Mouse (Mus musculus) testis, postnatal 14 days (tissue): Measurements from ENCODE around the gene A930017K11Rik.

Experiments used
- DNase-seq: peaks from one replicate; pipeline ENCODE4 v3.0.0; 2021; ENCODE audit warnings: low spot score

Gene A930017K11Rik

GRCm38 (mm10) chr17:25951803-25952623, at the start of gene A930017K11Rik:
Gene A930017K11Rik, minus strand, starts transcription at chr17:25952565.
- DNase-seq = no peak

DNA sequence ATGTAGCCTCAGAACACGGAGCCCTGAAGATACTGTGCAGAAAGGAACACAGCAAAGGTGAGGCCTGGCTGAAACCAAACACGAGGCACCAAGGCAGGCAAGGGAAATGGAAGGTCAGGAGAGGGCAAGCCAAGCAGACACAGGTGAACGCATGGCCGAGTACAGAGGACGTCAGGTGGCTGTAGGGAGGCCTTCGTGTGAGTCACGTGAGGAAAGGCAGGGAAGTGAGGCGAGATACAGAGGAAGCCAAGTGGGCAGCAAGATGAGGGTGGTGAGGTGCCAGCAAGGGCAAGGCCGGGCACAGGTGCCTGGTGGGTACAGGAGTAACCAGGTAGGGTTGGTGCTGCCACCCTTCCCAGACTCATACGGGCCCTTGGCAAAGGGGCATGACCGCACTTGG, 46.1 kb upstream of the A930017K11Rik start:
- DNase-seq = no peak

- DNase-seq = no peak
These were observed 41.1 kb upstream of the A930017K11Rik start for GRCm38 (mm10) chr17:25993489-25993888.

DNA sequence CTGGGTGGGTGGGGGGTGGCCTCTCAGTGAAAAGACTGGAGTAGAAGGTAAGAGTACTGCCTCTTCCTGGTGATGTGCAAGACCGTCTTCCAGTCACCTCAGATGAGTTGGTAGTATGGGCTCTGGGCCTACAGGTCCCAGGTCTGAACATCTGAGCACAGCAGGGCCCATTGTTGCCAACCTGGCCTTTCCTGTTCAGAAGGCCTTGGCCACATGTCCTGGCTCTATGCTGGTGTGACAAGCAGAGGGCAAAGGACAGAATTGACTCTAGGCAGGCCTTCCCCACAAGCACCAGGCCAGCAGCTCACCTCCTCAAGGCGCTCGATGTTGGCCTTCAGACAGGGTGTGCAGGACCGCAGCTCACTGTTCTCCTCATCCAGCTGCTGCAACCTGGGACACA, 39.9 kb upstream of the A930017K11Rik start:
- no peak for DNase-seq

DNA sequence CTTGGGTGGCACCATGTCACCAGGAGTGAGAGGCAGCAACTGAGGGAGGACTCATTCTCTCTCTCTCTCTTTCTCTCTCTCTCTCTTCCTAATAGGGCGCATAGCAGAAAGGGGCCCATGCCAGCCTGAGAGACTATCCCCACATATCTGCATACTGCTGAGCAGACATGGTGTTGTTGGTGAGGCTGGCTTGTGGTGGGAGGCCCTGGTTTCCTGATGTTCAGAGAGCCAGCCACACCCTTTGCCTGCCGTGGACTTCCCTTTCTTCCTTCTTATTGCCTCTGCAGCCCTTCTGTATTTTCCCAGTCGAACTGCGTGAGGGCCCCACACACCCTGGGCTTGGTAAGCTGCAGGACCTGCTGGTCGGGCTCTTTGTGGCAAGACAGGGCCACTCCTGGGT, 38.0 kb upstream of the A930017K11Rik start:
- no peak for DNase-seq

DNA sequence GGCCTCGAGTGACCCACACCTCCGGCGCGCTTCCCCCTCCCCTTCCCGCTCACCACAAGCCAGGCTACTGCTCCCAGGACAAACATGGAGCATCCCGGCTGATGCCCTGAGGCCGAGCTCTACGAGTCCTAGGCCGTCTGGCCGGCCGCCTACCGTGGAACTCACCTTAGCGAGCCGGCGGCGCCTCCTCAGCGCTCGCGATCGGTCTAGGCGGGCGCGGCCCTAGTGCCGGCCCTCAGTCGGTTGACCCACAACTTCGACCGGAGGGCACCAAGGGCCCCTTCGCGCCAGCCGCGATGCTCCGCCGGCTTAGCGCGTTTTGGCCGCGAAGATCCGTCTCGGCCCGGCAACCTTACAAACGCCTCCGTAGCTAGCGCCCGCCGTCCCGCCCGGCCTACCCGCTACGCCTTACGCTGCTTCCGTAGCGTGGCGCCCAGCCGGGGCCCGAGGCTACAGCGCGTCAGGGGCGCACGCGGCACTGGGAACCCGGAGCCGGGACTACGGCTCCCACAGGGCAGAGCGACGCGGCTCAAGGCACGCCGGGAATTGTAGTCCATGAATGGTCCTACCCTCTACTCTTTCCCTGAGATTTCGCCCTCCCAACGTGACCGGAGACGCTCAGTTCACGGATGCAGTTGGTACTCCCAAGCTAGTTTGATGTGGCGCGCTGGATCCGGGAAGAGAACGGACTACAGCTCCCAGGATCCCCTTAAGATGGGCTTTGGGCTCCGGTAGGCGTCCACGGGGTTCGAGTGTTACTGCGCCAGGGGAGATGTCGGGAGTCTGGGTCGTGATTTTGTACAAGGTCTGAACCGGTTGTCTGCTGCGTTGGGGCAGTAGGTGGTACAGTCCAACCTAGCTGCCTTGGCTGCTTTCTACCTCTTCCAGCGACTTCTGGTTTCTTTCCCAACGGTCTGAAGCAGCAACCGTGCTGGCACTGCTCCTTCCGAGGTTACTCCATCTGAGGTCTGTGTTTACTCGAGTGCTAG, 33.2 kb upstream of the A930017K11Rik start, which contains the start of gene Capn15:
Gene Capn15 (minus strand): TSS at position 491 of the 989 bp plus-strand sequence.
- peak; percentile 95 for DNase-seq

- no peak for DNase-seq
These were observed 32.4 kb upstream of the A930017K11Rik start for GRCm38 (mm10) chr17:25984556-25985305.

DNA sequence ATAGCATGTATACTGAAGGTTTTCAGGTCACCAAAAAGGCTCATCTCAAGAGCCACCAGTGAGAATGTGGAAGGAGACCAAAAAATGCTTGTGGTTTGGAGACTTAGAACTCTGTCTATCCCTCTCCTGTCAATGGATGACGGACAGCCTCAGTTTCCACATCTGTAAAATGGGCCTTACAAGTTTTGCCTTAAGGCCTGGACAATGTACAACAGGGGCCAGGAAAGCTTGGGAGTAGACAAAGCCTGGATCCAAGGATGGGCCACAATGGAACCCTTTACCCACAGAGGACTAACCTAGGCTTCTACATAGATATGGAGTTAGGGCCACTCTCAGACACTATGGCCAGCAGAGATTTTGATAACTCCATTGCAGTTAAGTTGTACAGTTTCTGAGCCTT, 31.7 kb upstream of the A930017K11Rik start:
- no peak for DNase-seq

DNA sequence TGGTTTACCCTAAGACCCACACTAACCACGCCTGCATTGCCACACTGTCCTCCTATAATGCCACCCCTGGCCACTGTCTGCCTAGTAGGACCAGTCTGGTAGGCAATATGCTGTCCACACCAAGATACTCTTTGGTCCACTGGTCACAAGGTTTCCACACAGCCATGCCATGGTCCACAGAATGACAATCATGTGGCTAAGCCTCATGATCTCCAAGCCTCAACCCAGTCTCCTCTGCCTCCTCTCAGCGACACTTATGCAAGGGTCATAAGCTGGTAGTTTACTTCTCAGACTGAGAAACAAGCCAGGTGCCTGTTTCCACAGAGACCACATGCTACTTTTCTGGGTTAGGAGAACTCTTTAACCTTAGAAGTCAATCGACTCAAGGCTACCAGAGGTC, 30.5 kb upstream of the A930017K11Rik start:
- DNase-seq = no peak

GRCm38 (mm10) chr17:25980854-25981253, 28.5 kb upstream of the A930017K11Rik start:
- no peak for DNase-seq

GRCm38 (mm10) chr17:25979829-25980738, 27.7 kb upstream of the A930017K11Rik start:
- no peak for DNase-seq

DNA sequence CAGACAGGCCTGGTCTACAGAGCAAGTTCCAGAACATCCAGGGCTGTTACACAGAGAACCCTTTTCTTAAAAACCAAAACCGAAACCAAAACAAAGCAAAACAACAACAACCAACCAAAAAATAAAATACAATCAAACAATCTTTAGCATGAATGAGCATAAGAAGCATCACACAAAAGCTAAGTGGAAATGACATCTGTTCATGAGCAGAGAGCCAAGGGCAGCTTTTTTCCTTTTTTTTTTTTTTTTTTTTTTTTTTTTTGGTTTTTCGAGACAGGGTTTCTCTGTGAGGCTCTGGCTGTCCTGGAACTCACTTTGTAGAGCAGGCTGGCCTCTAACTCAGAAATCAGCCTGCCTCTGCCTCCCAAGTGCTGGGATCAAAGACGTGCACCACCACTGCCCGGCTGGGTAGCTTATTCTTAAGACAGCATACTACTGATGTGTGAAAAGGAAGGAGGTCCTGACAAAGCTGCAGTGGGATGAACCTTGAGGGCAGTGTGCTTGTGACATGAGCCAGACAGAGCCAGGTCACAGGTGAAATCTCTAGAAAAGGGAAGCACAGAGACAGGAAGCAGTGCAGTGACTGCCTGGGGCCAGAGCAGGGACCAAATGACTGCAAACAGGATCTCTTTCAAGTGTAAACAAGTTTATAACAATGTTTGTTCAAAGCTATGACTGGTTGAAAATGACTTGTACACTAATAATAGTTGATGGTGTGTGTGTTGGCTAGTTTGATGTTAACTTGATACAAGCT, 18.8 kb upstream of the A930017K11Rik start:
- DNase-seq = no peak

DNA sequence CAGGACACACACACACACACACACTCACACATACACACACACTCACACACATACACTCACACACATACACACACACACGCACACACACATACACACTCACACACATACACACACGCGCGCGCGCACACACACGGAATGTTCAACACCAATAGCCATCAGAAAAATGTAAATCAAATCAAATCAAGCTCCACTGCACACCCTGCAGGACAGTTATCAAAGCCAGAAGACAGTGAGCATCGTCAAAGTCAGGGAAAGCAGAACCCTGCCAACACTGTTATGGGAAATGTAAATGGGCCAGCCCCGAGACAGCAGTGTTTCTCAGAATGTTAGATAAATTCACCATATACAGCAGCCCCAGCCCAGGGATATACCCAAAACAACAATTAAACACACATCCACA, 18.1 kb upstream of the A930017K11Rik start:
- DNase-seq = no peak

- no peak for DNase-seq
These were observed 15.8 kb upstream of the A930017K11Rik start for GRCm38 (mm10) chr17:25968176-25968575.

- no peak for DNase-seq
These were observed 15.3 kb upstream of the A930017K11Rik start for GRCm38 (mm10) chr17:25967652-25968051.

- no peak for DNase-seq
These were observed 11.9 kb upstream of the A930017K11Rik start for GRCm38 (mm10) chr17:25964271-25964670.

GRCm38 (mm10) chr17:25962413-25962905, 10.1 kb upstream of the A930017K11Rik start:
- DNase-seq = no peak

DNA sequence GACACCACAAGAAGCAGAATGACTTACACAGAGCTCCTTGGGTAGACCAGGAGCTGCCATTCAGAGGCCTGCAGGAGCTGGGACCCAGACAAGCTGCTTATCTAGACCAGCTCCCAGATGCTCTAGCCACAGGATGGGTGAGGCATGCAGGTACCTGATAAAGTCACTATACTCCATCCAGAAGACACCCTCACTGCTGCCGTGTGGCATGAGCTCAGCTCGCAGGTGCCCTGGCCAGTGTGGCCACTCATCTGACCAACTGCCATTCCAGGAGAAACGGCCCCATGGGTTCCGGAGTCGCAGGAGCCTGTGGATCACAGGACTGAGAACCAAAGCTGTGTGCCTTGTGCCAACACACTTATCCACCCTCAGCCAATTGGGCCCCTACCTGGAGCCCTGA, 9.2 kb upstream of the A930017K11Rik start:
- no peak for DNase-seq

DNA sequence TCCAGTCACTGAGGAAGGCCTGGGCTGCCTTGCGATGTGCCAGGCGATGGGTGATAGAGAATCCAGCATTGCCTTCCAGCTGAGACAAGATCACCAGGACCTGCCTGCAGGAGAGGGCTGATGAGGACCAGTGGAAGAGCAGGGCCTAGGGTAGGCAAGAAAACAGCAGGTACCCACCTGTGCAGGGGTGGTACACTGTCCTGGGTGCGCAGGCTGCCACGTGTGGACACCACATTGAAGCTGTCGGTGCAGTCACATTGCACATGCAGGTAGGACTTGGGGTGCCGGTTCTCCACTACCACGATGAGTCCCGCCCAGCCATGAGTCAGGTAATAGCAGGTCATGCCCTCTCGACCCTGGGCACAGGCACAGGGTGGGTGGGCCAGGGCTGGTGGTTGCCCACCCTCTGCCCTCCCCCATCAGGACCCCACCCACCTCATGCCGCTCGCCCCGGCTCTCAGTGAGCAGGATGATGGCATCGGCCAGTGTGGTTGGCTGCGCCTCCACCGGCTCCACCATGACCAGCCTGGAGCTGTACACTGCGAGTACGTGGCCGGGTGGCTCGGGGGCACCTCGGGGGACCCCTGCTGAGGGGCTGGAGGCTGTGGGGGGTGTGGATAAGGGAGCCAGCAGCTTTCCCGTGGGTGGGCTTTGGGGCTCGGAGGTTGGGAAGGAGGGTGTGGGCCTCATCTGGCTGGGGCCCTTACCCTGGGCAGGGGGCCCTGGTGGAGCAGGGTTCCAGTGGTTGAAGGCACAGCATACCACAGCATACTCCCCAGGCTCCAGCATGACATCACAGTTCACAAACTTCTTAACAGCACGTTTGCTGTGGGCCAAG, 7.5 kb upstream of the A930017K11Rik start:
- no peak for DNase-seq
